Mouse (Mus musculus) cerebellum, adult 2 months (tissue): ENCODE results near the gene Atp11a.

Source experiments
- CTCF ChIP-seq: fragments of 200-500 bp; IDR thresholded peaks from 2 replicates; pipeline ENCODE4 v1.5.1; 2011; ENCODE audit warnings: low read depth, mild to moderate bottlenecking, control low read depth, low read length, moderate library complexity, borderline replicate concordance; ENCODE audit not compliant: insufficient read depth
- POLR2A ChIP-seq: fragments of 200-500 bp; IDR thresholded peaks from 2 replicates; pipeline ENCODE4 v1.6.1; 2011; ENCODE audit warnings: low read length, control low read depth, borderline replicate concordance; ENCODE audit not compliant: insufficient read depth

GRCm38 (mm10) chr8:12801586-12801985, 44.8 kb downstream of the Atp11a start:
- TF ChIP-seq CTCF (no peak), POLR2A (no peak)
